Mouse (Mus musculus) adrenal gland, postnatal 10 days (tissue): ENCODE data around the gene Antxr2. TPM values are rescaled to one million over a fixed set of nuclear protein-coding genes. Genes with fewer than 3 reads are reported as not detected.

Experiments
- DNase-seq: peaks from one replicate; pipeline ENCODE4 v3.0.0; 2021; ENCODE audit warnings: mixed read lengths
- long read RNA-seq, 2 experiments: library from polyadenylated mRNA; stranded (forward); transcript quantifications; one replicate each; pipeline ENCODE4 v2.0.0; 2021
- total RNA-seq, 2 experiments: library from RNA; stranded (reverse); gene quantifications; 2 replicates each; pipeline ENCODE4 v1.2.3; 2021

The Antxr2 gene
- 10 to 100 TPM; 23.3 to 24.3 TPM for total RNA-seq
- long read RNA-seq, experiment 1, full-length matches to known transcripts, result 43 of 55 reads
- long read RNA-seq, experiment 1, partial matches to known transcripts, result 1 of 55 reads
- long read RNA-seq, experiment 1, other reads (novel, unspliced or antisense), result 11 of 55 reads
- long read RNA-seq, experiment 2, full-length matches to known transcripts, result 23 of 28 reads
- long read RNA-seq, experiment 2, partial matches to known transcripts, result 2 of 28 reads
- long read RNA-seq, experiment 2, other reads (novel, unspliced or antisense), result 3 of 28 reads

GRCm38 (mm10) chr5:98030902-98031641 is at the start of gene Antxr2:
Gene Antxr2, minus strand, starts transcription at chr5:98031043.
- peak; percentile 81 for DNase-seq

GRCm38 (mm10) chr5:98076612-98077011 is 45.8 kb upstream of the Antxr2 start:
- no peak for DNase-seq

- peak; percentile 2 for DNase-seq
These were observed 38.3 kb upstream of the Antxr2 start for GRCm38 (mm10) chr5:98069191-98069590.

GRCm38 (mm10) chr5:98055275-98055674 is 24.4 kb upstream of the Antxr2 start:
- no peak for DNase-seq

GRCm38 (mm10) chr5:98054834-98055233 is 24.0 kb upstream of the Antxr2 start:
- no peak for DNase-seq

- no peak for DNase-seq
These were observed 4.1 kb upstream of the Antxr2 start for GRCm38 (mm10) chr5:98034928-98035327.

- no peak for DNase-seq
These were observed 3.4 kb upstream of the Antxr2 start for GRCm38 (mm10) chr5:98034207-98034606.

GRCm38 (mm10) chr5:98032803-98033420 is 2.1 kb upstream of the Antxr2 start:
- no peak for DNase-seq

GRCm38 (mm10) chr5:98030091-98030901 is 547 bp downstream of the Antxr2 start:
- peak; percentile 72 for DNase-seq

GRCm38 (mm10) chr5:98027688-98028389 is 3.0 kb downstream of the Antxr2 start:
- no peak for DNase-seq

- no peak for DNase-seq
These were observed 4.9 kb downstream of the Antxr2 start for GRCm38 (mm10) chr5:98025921-98026320.

GRCm38 (mm10) chr5:98024545-98024944 is 6.3 kb downstream of the Antxr2 start:
- no peak for DNase-seq

- no peak for DNase-seq
These were observed 9.3 kb downstream of the Antxr2 start for GRCm38 (mm10) chr5:98021518-98021917.

GRCm38 (mm10) chr5:98020658-98021057 is 10.2 kb downstream of the Antxr2 start:
- no peak for DNase-seq

GRCm38 (mm10) chr5:98019396-98019795 is 11.4 kb downstream of the Antxr2 start:
- DNase-seq, result no peak

- DNase-seq, result no peak
These were observed 12.7 kb downstream of the Antxr2 start for GRCm38 (mm10) chr5:98018162-98018561.

GRCm38 (mm10) chr5:98016247-98017203 is 14.3 kb downstream of the Antxr2 start:
- DNase-seq, result no peak

- no peak for DNase-seq
These were observed 25.1 kb downstream of the Antxr2 start for GRCm38 (mm10) chr5:98005751-98006150.

GRCm38 (mm10) chr5:97999261-97999824 is 31.5 kb downstream of the Antxr2 start:
- no peak for DNase-seq

- DNase-seq, result no peak
These were observed 34.2 kb downstream of the Antxr2 start for GRCm38 (mm10) chr5:97996500-97997176.
